ENCODE assay signal across 8 mouse cellular contexts in genomic region chr7:114635569-114636101, GRCm38 (mm10). TPM values are rescaled to one million over a fixed set of nuclear protein-coding genes. Genes with fewer than 3 reads are reported as not detected.
DNase-seq lines count a peak whose midpoint lies in the region; ATAC-seq and TF ChIP-seq lines count a peak whose summit lies in the region.

No protein-coding gene starts in this region.

- no peaks in the 10 kb centered on the region for H3K36me3 ChIP-seq in forebrain, embryonic 11.5 days (ENCODE audit: control insufficient read depth, insufficient read depth, low read length)
- H3K36me3 ChIP-seq in hindbrain, embryonic 15.5 days, result no peaks in the 10 kb centered on the region

- H3K4me2 ChIP-seq in forebrain, embryonic 11.5 days (ENCODE audit: low read depth, low read length, severe bottlenecking), result peak overlapping the region; percentile 92
- peak overlapping the region; percentile 83 for H3K4me2 ChIP-seq in hindbrain, embryonic 15.5 days

- no peak overlapping the region for H3K27ac ChIP-seq in gastrocnemius, adult 2 months
- no peak overlapping the region for H3K27ac ChIP-seq in brown adipose tissue, adult 24 weeks (replicated peaks; ENCODE audit: low read depth, low read length)
- H3K27ac ChIP-seq in forebrain, embryonic 11.5 days (ENCODE audit: low read depth, low read length), result no peak overlapping the region
- no peak overlapping the region for H3K27ac ChIP-seq in hindbrain, embryonic 15.5 days (replicated peaks)

- DNase-seq in gastrocnemius, adult 2 months, result no peak
- DNase-seq in gastrocnemius, adult 18-20 months (ENCODE audit: low spot score), result no peak
- DNase-seq in forebrain, embryonic 11.5 days (ENCODE audit: low spot score), result peak; percentile 63
- peak; percentile 16 to 30 for DNase-seq in layer of hippocampus, postnatal 36 days
- DNase-seq in right cerebral cortex, postnatal 4 days, result peak; percentile 60

- WGBS in forebrain, embryonic 11.5 days, result 1% methylated on average over 20 of the region's 20 CpGs
- WGBS in hindbrain, embryonic 15.5 days, result under 1% methylated on average over 20 of the region's 20 CpGs

- peak overlapping the region; percentile 50 for H3K9ac ChIP-seq in forebrain, embryonic 11.5 days (ENCODE audit: low read length)
- H3K9ac ChIP-seq in hindbrain, embryonic 15.5 days, result peak overlapping the region; percentile 39

- intact Hi-C loops in gastrocnemius, adult 2 months (cut with DNase I), result no loop called here

- no peaks in the 10 kb centered on the region for H3K9me3 ChIP-seq in forebrain, embryonic 11.5 days (ENCODE audit: control insufficient read depth, low read length)
- H3K9me3 ChIP-seq in hindbrain, embryonic 15.5 days, result no peaks in the 10 kb centered on the region

- ATAC-seq in forebrain, embryonic 11.5 days (replicated peaks; ENCODE audit: low FRiP score), result no peak
- ATAC-seq in hindbrain, embryonic 15.5 days (ENCODE audit: low FRiP score, low read depth), result peak; percentile 65; the same call in 1 of the 2 replicates
- ATAC-seq in megakaryocyte, adult 5-6 weeks (ENCODE audit: poor library complexity, severe bottlenecking), result peak; percentile 37

- peak overlapping the region; percentile 68 for H3K4me3 ChIP-seq in gastrocnemius, adult 2 months
- peak overlapping the region; percentile 54 for H3K4me3 ChIP-seq in brown adipose tissue, adult 24 weeks (ENCODE audit: insufficient read depth, low read depth, low read length)
- H3K4me3 ChIP-seq in forebrain, embryonic 11.5 days (ENCODE audit: low read depth, low read length), result peak overlapping the region; percentile 39
- H3K4me3 ChIP-seq in hindbrain, embryonic 15.5 days, result peak overlapping the region; percentile 44

- TF ChIP-seq CTCF in gastrocnemius, adult 2 months (IDR thresholded peaks at IDR 0.05), result peak; percentile 62

- no peaks in the 10 kb centered on the region for H3K4me1 ChIP-seq in brown adipose tissue, adult 24 weeks (ENCODE audit: control insufficient read depth, insufficient read depth, insufficient read length, low read length)
- H3K4me1 ChIP-seq in forebrain, embryonic 11.5 days (replicated peaks; ENCODE audit: control insufficient read depth, insufficient read depth, low read length), result no peaks in the 10 kb centered on the region
- peaks cover 13% of the 10 kb centered on the region; the same call in 1 of the 2 replicates for H3K4me1 ChIP-seq in hindbrain, embryonic 15.5 days (replicated peaks)

- peaks cover 2% of the 10 kb centered on the region; the same call in 1 of the 2 replicates for H3K27me3 ChIP-seq in forebrain, embryonic 11.5 days (ENCODE audit: control insufficient read depth, insufficient read depth, low read length)
- 0 out of 2 replicates have a peak, but pooled peaks cover 9% of the 10 kb centered on the region for H3K27me3 ChIP-seq in hindbrain, embryonic 15.5 days

RNA-seq across cellular contexts. Expression of gene Calca, which starts 0.5 kb away (rescaled TPM):
- not detected for total RNA-seq in gastrocnemius, adult 2 months (2021)
- not detected for total RNA-seq in gastrocnemius, adult 18-20 months (2021)
- polyA plus RNA-seq in brown adipose tissue, adult 24 weeks (2012; ENCODE audit: insufficient read depth, insufficient read length, missing spikeins), result 1.8 TPM in 1 of 2 replicates, not detected in the other
- 7.7 and 9.3 TPM in 2 replicates for polyA plus RNA-seq in forebrain, embryonic 11.5 days (2014; fragmentation: Nextera tagmentation; extraction: Ambion mirVana)
- polyA plus RNA-seq in hindbrain, embryonic 15.5 days (2015; fragmentation: Nextera tagmentation; extraction: Ambion mirVana), result 17.3 and 23.7 TPM in 2 replicates
- 1 to 10 TPM in 1 of 2 experiments, not detected in 1; 1.0 TPM for total RNA-seq in layer of hippocampus, postnatal 36 days (2021)
- not detected in 2 replicates for total RNA-seq in megakaryocyte, adult 5-6 weeks (2015)
- total RNA-seq in megakaryocyte, adult 5-6 weeks (2017), result not detected in 2 replicates

Comparison
In these comparisons a context has a peak if more than half of its experiments do, and no peak if none do; other contexts are left out.
1. DNase-seq: peak in forebrain, embryonic 11.5 days (single experiment), layer of hippocampus, postnatal 36 days (2 of 2) and right cerebral cortex, postnatal 4 days (single experiment); none in gastrocnemius, adult 2 months (single experiment) and gastrocnemius, adult 18-20 months (single experiment).
2. Peak in every context shown above with its lines, with median percentiles within 50 percentile points of each other: H3K4me3 ChIP-seq.